Mouse (Mus musculus) thymus, postnatal 4 days (tissue): ENCODE measurements around the gene Nelfb.
"Not testable (repeated sequence)": the region's sequence is repeated elsewhere in the genome, so short reads cannot be mapped to it uniquely, and the experiment has no call there.

Experiments used
- DNase-seq: peaks from one replicate; pipeline ENCODE4 v3.0.0; 2021

Nelfb gene

DNA sequence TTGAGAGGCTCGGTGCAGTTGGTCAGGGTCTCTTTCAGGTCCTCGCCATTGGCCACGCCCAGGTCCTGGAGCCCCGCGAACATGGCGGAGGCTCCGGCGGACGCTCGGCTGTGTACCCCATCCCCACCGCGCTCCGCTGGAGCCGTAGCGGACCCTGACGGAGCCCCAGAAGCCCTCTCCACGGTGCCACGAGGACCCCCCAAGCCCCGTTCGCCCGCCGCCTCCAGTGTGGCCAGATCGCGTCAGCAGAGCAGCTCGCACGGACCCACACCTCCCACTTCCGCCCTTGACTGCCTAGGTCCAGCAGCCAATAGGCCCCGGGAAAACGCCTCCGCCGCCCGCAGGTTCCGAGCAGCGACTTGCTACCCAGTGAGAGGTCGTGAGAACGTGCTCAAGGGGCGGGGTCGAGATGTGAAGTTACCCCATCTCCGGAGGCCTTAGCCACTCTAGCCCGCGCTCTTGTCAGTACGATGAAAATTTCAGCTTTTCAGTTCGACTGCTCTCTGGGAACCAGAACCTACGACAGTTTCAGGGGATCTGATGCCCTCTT is at the start of gene Nelfb:
Nelfb (minus strand) TSS at position 369 of the 550 bp plus-strand sequence.
- DNase-seq = peak; percentile 91

DNA sequence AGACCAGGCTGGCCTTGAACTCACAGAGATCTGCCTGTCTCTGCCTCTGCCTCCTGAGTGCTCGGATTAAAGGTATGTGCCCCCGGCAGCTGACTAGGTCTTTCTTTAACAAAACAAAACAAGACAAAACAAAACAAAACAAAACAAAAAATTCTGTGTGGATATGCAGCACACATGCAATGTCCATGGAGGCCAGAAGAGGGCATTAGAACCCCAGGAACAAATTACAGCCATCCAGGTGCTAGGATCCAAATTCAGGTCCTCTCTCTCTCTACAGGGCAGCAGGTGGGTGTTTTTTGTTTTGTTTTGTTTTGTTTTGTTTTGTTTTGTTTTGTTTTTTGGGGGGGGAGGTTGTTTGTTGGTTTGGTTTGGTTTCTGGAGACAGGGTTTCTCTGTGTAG is 47.6 kb upstream of the Nelfb start:
- DNase-seq = peak; percentile 44

DNA sequence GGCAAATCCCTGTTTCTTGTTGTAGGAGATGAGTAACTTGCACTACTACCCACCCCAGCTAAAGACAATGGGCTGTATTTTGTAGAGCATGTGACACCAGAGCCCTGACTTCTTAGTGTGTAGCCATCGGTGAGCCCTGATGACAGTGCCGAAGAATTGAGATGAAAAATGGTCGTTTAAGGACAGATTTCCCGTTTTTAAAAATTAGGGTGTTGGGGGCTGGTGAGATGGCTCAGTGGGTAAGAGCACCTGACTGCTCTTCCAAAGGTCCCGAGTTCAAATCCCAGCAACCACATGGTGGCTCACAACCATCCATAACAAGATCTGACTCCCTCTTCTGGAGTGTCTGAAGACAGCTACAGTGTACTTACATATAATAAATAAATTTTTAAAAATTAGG is 46.0 kb upstream of the Nelfb start:
- DNase-seq = not testable (repeated sequence)

DNA sequence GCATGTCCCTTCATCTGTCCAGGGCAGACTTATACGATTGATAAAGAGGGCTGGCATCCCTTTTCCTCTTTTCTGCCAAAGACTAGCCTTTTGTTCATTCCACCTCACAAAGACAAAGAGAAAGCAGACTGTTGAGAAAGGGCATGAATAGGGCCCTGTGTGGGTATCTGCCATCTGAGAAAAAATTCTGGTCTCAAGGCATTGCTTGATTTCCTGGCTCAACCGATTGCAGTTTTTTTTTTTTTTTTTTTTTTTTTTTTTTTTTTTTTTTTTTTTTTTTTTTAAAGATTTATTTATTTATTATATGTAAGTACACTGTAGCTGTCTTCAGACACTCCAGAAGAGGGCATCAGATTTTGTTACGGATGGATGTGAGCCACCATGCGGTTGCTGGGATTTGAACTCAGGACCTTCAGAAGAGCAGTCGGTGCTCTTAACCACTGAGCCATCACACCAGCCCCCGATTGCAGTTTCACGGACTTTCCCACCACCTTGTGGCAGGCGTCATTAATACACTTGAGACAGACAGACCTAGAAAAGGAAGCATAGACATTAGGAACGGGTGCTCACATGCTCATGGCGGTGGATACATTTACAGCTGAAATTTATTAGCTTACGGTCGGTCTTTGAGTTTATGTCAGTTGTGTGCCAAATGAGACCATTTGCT is 45.3 kb upstream of the Nelfb start:
- peak; percentile 82 for DNase-seq

DNA sequence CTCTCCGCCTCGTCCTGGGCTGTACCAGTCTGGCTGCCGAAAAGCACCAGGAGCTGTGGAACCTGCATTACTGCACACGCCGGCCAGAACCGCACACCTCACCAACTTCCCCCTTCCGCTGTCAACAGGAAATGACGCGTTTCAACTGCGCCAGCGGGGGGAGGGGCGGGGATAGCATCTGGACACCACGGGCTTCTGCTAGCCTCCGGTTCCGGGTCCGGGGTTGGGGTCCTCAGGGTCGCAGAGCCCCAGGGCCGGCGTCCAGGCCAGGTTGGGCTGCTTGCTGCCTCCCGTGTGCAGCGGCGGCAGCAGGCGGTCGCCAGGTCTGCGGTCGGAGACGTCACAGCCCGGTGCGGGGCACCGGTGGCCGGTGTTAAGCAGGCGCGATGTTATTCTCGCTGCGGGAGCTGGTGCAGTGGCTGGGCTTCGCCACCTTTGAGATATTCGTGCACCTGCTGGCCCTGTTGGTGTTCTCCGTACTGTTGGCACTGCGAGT is 44.0 kb upstream of the Nelfb start, which contains the start of gene Tmem203:
Tmem203 (plus strand) TSS at position 156 of the 496 bp plus-strand sequence.
- DNase-seq = peak; percentile 91

DNA sequence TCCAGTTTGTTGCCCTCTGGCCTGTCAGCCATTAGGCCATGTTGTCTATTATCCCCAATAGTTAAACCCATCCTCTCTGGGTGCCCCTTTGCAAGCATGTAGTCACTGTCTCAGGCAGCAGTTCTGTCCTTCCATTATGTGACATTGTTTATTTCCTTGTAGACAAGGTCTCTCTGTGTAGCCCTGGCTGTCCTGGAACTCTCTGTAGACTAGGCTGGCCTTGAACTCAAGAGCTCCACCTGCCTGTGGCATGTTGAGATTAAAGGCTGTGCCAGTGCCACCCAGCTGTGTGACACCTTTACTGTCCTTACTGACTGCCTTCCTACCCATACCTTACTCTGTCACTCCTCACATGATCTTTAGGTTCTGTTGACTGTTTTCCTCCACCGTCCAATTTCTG is 41.0 kb upstream of the Nelfb start:
- DNase-seq = peak; percentile 62

DNA sequence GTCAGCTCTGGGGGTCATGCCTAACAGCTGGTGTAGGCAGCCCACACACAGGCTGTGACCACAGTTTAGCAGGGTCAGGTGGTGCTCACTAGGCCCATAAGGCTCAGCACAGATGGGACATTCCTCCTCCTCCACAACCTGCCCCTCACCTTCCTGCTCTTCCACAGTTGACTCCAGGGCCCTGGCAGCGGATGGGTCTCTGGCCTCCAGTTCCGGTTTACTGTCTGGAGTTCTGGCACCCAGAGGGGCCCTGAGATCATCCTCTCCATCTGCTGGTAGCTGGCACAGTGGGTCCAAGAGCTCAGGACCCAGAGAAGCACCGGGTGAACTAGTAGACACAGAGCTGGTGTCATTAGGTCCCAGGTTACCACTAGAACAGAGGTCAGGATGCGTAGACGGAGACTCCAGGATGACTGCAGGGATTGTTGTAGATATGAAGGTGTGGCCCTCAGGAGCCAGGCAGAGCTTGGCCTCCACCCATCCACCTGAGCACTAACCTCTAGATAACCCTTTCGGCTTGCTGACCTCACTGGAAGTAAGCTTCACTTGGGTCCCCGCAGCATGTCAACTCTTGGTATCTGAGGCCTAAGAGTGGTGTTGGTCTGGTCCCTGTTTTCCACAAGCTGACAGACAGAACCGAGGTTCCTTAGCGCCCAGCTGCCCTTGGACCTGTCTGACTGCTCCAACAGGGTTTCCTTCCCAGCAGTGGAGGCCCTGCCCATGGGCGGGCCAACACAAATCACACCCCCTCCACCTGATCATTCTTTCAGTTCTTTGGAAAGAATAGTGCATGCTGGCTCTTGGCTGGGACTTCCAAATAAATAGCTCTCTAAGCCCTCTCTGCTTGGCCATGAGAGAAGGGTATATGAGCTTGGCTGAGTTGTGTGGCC is 35.1 kb upstream of the Nelfb start, which contains the start of gene AL732309.1:
AL732309.1 (minus strand) TSS at position 681 of the 890 bp plus-strand sequence.
- no peak for DNase-seq

DNA sequence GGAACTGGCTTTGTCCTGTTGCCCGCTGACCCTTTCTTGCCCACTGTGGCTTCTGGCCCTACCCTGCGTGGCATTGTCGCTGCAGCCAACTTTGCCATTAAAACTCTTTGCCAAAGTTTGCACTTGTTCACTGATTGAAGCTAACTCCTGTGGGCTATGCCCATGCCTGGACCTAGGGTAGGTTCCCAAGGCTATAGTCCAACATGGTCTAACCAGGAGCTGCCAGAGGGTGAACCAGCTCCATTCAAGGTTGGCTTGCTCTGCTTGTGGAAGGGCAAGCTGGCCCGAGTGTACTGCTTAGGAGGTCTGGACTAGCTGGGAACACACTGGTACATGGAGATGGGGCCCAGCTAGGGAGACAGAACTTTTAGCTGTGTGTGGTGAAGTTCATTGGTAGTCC is 32.9 kb upstream of the Nelfb start:
- DNase-seq = no peak

DNA sequence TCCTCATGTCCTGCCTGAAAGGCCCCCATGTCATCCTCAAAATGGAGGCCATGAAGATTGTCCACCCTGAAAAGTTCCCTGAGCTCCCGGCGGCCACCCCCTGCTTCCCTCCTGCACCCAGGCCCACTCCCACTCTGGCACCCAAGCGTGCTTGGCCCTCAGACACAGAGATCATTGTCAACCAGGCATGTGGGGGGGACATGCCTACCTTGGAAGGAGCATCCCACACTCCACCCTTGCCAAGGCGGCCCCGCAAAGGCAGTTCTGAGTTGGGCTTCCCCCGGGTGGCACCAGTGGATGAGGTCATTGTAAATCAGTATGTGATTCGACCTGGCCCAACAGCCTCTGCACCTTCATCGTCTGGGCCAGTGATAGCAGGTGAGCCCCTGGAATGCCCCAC is 32.1 kb upstream of the Nelfb start:
- DNase-seq = no peak

DNA sequence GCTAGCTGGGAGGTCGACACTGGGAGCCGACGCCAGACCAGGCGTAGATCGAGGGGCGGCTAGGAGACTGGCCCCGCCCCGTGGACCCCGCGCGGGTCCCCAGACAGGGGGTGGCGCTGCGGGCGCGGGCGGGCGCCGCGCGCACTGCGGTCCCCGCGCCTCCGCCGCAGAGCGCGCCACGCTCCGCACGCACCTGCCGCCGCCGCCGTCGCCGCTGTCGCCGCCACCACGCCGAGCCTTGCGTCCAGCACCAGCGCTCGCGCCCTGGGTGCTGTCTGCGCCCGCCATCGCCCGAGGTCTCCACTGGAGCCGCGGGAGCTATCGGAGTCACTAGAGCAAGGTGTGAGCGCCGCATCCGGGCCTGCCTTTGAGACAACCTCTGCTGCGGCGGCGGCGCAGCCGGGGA is 30.8 kb upstream of the Nelfb start, which contains the start of the genes Rnf208 and Cysrt1:
Rnf208 (plus strand) TSS at position 155 of the 406 bp plus-strand sequence.
Cysrt1 (minus strand) TSS at position 352 of the 406 bp plus-strand sequence.
- peak; percentile 71 for DNase-seq

DNA sequence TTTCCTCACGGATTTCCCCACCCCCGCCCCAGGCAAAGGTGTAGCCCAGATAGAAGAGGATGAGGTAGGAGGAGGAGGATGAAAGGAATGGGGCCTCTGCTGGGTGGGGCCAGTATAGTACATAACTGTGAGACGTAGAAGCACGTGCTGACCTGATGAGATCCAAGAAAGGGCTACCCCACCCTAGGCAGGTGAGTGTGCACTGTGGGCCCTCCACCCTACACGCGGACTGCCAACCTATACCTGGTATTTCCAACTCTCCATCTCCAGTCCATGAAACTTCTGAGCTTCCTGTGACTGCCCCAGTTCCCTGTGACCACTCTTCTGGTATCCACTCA is 30.1 kb upstream of the Nelfb start:
- DNase-seq = no peak

DNA sequence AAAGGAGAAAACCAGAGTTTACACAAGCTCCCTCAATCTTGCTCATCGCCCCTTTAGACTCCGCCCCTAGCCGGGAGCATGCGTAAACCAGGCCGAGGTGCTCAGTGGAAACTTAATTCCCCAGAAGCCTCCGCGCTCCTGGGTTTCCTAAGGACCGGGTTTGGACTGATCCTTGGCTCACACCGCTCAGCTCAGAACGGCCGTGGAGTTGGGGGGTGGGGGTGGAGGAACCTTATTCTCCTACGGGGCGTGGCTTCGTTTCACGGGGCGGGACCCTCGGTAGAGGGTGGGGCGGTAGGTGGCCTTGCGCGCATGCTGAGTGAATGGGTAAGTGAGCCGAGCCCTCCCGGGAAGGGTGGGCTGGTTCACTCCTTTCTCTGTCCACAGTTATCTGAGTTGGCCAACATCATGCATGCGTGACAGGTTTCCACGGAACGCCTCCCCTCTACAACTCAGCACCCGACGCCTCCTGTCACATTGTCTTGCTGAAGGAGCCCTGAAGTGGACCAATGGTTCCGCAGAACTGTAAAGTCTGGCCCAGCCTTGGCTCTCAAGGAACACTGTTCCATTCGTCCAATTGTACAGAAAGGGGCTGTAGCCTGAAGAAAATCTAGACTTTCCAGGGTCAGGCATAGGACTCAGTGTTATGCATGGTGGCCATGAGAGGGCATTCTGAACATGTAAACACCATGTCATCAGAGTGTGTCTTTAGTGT is 29.6 kb upstream of the Nelfb start:
- DNase-seq = peak; percentile 74

DNA sequence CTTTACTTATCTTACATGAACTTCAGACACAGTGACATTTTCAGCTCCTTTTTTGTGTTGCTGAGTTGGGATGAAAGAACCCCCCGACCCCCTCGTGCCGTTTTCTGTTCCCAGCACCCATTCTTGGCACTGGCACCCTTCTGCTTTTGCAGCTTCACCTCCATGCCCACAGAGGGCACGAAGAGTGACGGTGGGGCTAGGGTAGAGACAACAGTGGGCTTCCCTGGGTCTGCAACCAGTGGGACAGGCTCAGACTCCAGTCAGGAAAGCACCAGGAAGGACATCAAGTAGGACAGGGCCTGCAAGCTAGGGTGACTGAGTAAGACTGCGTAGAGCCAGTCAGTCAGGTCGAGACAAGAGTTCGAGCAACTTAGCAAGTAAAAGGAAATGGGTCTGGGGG is 29.0 kb upstream of the Nelfb start:
- no peak for DNase-seq

DNA sequence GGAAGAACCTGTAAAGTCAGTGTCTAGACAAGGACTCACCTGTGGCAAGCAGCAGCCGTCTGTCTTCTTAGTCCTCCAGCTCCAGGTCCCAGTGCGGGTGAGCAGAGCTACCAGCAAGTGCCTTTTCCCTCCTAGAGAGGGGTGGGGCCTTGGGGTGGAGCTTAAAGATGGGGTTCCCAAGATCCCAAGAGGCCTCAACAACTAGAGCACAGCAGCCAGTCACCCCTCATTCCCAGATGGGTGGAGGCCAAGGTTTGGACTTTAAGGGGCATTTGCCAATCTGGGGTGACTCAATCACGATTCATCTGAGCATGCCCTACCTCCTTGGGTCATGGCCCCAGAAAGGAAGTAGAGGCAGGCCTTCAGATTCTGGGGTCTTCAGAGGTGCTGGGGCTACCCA is 28.5 kb upstream of the Nelfb start:
- no peak for DNase-seq

DNA sequence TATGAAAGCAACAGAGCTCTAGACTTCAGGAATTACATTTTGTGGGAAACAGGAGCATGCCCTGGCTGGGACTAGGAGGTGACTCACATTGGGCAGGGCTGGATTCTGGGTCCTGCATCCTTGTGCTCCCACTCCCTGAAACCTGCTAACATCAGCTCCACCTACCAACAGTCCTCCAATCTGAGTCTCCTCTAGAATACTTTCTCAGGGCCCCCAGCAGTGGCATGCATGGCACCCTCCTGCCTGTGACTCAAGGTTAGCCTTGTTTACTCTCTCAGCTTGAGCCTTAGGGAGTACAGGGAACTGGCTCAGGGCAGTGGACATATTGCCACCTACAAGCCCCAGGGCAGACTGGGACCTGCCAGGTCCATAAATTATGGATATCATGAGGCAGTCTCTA is 26.8 kb upstream of the Nelfb start:
- no peak for DNase-seq

DNA sequence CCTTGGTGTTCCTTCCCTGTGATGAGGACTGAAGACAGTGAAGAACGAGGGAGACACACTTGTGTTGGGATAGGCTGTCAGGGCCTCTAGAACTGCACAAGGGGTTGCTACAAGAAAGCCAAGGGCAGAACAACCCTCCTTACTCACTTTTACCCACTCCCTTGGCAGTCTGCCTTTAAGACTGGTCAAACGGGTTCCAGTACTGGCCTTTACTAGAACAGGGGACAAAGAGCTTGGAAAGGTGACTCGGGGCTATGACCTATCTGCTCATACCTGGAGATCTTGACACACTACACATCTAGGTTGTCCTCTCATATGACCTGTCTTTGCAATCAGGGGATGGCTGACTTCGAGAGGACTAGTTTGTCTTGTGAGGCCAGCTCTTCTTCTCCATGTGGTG is 26.2 kb upstream of the Nelfb start:
- no peak for DNase-seq

DNA sequence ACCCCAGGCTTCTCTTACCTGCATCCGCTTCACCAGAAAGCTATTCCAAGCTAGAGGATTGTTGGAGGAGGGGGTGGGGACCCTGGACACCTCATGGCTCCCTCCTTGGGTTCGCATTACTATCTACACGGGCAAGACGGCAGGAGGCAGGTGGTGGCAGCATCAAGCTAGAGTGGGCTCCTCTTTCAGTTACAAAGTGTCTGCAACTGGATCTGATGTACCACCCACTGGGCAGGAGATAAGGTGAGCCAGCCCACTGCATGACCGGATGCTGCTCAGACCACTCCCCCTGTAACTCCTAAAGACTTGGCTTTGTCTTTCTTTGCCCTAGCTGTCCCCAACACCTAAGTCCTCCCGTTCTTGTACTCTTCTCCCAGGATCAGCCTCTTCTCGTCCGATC is 25.3 kb upstream of the Nelfb start, which contains the start of gene Rnf224:
Rnf224 (minus strand) TSS at position 174 of the 400 bp plus-strand sequence.
- no peak for DNase-seq

DNA sequence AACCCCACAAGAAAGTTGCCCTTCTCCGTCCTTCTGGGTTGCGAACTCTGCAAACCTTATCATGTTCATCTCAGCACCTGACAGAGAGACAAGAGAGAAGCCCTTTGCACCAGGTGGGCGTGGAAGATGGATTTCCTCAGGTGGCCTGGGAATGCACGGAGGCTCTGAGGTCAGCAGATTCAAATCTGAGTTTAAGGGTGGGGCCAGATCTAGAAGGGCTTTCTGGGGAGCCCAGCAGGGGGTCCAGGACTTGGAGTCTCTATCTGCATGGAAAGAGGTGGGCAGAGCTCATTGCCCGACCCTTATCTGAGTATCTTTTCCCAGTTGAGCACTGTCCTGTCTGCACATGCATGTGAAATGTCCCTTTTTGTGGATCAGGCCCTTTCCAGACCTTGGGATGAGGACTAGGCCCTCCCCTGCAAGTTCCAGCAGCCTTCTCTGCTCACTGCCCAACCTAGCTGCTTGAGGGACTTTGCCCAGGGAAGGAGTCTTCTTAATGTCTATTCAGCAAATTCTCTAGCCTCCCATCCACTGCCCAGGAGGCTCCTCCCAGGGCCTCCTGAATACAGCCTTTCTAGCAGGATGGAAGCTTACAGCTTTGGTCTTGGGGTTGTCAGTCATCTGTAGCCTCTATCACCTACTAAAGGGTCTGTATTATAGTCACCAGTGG is 23.4 kb upstream of the Nelfb start:
- no peak for DNase-seq

DNA sequence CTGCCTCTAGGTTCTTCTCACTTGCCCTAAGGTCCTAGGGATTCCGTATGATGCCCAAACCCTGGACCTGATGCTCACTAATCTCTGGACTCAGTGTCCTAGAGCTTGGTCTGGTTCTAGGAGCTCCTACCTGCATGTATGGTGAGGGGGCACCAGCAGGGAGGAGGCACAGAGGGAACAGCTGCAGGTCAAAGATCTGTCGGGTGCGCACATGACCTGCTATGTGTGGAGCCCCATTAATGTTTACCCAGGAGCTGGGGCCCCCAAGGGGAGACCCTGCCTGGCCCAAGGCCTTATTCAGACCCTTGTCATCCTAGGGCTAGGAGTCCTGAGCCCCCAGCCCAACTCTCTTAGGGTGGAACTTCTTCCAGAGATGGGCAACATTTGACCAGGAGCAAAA is 22.8 kb upstream of the Nelfb start, which contains the start of gene Slc34a3:
Slc34a3 (minus strand) TSS at position 315 of the 400 bp plus-strand sequence.
- no peak for DNase-seq

DNA sequence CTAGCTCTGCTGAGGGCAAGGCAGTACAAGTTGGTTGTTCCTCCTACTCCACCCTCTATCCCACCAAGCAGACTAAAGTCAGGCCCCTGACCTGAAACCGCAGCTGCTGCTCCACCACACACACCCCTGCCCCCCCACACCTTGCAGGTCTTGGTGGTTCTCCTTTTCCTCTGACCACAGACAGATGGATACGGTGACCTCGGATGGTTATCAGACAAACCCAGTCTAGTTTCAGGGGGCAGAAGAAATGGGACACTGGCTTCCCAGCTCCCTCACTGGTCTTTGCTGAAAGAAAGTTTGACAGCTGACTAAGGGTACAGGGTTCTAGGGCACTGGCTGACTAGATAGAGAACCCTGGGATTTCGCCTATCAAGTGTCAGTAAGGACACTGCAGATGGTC is 22.1 kb upstream of the Nelfb start:
- DNase-seq = no peak

DNA sequence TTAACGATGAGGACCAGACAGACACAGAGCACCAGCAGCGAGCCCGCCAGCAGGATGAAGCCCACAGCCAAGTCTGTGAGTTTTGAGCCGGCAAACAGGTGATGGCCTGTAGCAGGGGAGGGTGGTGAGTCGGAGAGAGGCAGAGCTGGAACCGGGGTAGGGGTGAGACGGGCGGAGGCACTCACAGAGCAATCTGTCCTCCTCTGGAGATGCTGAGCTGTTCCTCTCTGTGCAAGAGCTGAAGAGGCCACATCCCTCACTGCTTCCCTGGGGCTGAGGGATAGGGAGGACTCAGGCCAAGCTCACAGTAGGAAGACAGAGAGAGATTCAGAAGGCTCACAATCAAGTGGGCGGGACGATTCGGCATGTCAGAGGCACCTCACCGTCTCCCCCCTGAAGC is 19.7 kb upstream of the Nelfb start:
- no peak for DNase-seq

DNA sequence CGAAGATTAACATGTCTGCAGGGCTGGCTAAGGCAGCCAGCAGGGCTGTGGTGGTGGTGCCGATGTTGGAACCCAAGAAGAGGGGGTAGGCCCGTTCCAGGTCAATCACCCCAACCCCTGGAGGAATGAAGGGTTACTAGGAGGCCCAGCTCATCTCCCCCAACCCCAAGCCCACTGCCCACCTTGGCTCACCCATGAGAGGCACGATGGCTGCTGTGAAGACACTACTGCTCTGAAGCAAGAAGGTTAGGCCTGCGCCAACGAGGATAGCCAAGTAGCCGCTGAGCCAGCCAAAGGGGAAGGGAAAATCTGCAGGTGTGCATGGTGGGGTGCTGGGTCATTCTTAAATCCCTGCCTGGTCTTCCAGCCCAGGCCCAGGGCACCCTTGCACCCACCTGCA is 19.3 kb upstream of the Nelfb start:
- no peak for DNase-seq
